Mouse (Mus musculus): Measurements from ENCODE around the gene Svs5. TPM values are rescaled to one million over a fixed set of nuclear protein-coding genes. Genes with fewer than 3 reads are reported as not detected.

Svs5 gene
- total and polyA plus RNA-seq, 2 experiments from 2014 or later, result not detected

DNA sequence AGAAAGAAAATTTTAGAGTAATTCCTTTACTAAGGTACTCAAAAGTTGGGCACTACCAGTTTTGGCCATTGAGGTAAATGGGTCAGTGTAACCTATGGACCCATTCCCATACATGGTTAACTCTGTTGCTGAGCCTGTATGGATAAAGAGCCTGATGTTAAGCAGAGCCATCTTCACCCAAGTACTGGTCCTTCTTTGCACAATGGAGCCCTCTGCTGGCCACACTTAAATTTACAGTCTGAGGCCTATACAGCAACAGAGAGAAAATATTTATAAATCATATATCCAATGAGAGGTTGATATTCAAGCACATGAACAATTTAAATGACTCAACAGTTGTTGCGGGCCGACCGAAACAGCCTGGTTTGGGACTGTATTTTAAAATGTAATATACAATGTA, 16.4 kb downstream of the Svs5 start:
- Histone ChIP-seq H3K36me3 (ENCODE audit: insufficient read depth) (no peaks in the 10 kb centered on the region), H3K9ac (no peak overlapping the region), H3K27me3 (ENCODE audit: insufficient read depth, low read length) (no peaks in the 10 kb centered on the region), H3K27ac (ENCODE audit: low read depth, low read length) (no peak overlapping the region), H3K4me1 (ENCODE audit: insufficient read depth) (no peaks in the 10 kb centered on the region), H3K9me3 (ENCODE audit: low read length) (no peaks in the 10 kb centered on the region), H3K4me3 (ENCODE audit: low read depth, low read length) (no peak overlapping the region), H3K4me2 (ENCODE audit: low read depth) (no peak overlapping the region)
- 96% methylated on average over 3 of the region's 3 CpGs for WGBS
- ATAC-seq (no peak), DNase-seq (no peak)
- peak; percentile 50 for TF ChIP-seq CTCF (IDR thresholded peaks at IDR 0.05; ENCODE audit: low read depth)

DNA sequence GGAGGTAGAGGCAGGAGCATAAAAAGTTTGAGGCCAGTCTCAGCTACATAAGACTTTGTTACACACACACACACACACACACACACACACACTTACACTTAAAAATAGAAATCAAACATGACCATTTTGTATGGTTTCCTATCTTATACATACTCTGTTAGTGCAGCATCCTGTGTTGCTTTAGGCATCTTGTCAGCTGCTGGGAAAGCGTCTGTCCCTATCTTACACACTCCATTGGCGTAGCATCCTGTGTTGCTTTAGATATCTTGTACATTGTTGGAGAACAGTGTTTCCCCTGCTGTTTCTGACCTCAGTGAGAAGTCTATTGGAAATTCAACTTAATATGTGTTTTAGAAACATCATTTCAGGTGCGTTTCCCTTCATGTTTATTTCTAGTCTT, 20.2 kb downstream of the Svs5 start:
- ATAC-seq (no peak), DNase-seq (no peak)
- H3K4me2 ChIP-seq (ENCODE audit: low read depth), result no peak overlapping the region
- no peaks in the 10 kb centered on the region for H3K36me3 ChIP-seq (ENCODE audit: insufficient read depth)
- no peak overlapping the region for H3K4me3 ChIP-seq (ENCODE audit: low read depth, low read length)
- WGBS, result 84% methylated on average over 3 of the region's 3 CpGs
- H3K9me3 ChIP-seq (ENCODE audit: low read length), result no peaks in the 10 kb centered on the region
- H3K9ac ChIP-seq, result no peak overlapping the region
- no peak for TF ChIP-seq CTCF (IDR thresholded peaks at IDR 0.05; ENCODE audit: low read depth)
- H3K27ac ChIP-seq (ENCODE audit: low read depth, low read length), result no peak overlapping the region
- H3K4me1 ChIP-seq (ENCODE audit: insufficient read depth), result no peaks in the 10 kb centered on the region
- no peaks in the 10 kb centered on the region for H3K27me3 ChIP-seq (ENCODE audit: insufficient read depth, low read length)

DNA sequence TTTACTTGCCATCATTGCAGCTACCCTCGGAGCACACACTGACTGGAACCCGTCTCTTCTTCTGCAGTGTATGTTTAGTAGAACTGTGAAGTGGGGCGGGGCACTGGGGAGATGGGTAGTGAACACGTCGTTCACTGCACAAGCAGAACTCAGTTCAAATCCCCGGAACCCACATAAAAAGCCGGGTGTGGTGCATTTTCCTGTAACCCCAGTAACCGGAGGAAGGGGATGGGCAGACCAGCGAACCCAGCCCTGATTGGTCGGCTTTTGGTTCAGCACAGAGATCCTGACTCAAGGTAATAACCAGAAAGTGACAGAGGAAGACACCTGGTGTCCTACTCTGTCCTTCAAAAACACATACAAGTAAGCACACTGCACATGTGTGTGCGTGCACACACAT, 20.8 kb downstream of the Svs5 start:
- Histone ChIP-seq H3K4me2 (ENCODE audit: low read depth) (no peak overlapping the region), H3K36me3 (ENCODE audit: insufficient read depth) (no peaks in the 10 kb centered on the region), H3K27ac (ENCODE audit: low read depth, low read length) (no peak overlapping the region), H3K9ac (no peak overlapping the region), H3K27me3 (ENCODE audit: insufficient read depth, low read length) (no peaks in the 10 kb centered on the region), H3K4me3 (ENCODE audit: low read depth, low read length) (no peak overlapping the region), H3K9me3 (ENCODE audit: low read length) (no peaks in the 10 kb centered on the region), H3K4me1 (ENCODE audit: insufficient read depth) (no peaks in the 10 kb centered on the region)
- no peak for ATAC-seq
- no peak for DNase-seq
- no peak for TF ChIP-seq CTCF (IDR thresholded peaks at IDR 0.05; ENCODE audit: low read depth)
- 89% methylated on average over 11 of the region's 11 CpGs for WGBS

DNA sequence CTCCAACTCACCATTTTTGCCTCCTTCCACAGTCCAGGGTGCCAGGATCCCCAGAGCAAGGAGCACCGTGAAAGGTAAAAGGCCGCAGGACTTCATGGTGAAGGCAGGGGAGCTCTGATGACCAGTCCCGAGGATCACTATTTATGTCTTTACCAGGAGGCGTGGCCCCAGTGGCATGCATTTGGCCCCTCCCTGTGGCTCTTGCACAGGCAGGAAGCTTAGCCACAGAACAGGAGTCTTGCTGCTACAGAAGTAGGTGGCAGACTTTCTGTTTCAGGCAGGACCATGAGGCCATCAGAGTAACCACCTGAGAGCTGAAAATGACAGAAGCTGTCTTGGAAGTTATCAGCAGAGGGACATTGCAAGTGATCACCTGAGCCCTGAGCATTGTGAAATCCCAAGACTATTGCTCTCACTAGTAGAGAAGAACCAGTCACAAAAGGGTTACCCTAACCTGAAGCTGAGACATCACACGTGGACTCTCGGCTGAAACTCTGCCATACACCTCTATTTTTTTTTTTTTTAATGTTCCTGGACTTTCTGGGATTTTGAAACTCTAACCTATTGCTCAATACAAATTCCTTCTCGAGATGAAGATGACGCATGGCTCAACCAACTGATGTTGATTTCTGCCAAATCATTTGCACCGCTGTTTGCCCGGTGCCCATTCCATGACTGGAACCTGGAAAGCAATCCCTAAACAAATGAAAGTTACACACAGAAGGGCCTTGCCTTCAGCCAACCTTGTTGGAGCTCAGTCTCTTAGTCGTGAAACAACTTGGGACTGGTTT, 23.8 kb downstream of the Svs5 start:
- no peaks in the 10 kb centered on the region for H3K9me3 ChIP-seq (ENCODE audit: low read length)
- H3K9ac ChIP-seq, result no peak overlapping the region
- TF ChIP-seq CTCF (IDR thresholded peaks at IDR 0.05; ENCODE audit: low read depth), result no peak
- ATAC-seq, result no peak
- H3K27me3 ChIP-seq (ENCODE audit: insufficient read depth, low read length), result no peaks in the 10 kb centered on the region; the same call in 1 of the 2 replicates
- H3K36me3 ChIP-seq (ENCODE audit: insufficient read depth), result no peaks in the 10 kb centered on the region
- no peaks in the 10 kb centered on the region for H3K4me1 ChIP-seq (ENCODE audit: insufficient read depth)
- DNase-seq, result no peak
- H3K27ac ChIP-seq (ENCODE audit: low read depth, low read length), result no peak overlapping the region
- H3K4me3 ChIP-seq (ENCODE audit: low read depth, low read length), result no peak overlapping the region
- no peak overlapping the region for H3K4me2 ChIP-seq (ENCODE audit: low read depth)
- 81% methylated on average over 11 of the region's 11 CpGs for WGBS

GRCm38 (mm10) chr2:164358373-164358772, 25.8 kb downstream of the Svs5 start:
- Histone ChIP-seq H3K9me3 (ENCODE audit: low read length) (no peaks in the 10 kb centered on the region), H3K36me3 (ENCODE audit: insufficient read depth) (no peaks in the 10 kb centered on the region), H3K4me1 (ENCODE audit: insufficient read depth) (no peaks in the 10 kb centered on the region), H3K9ac (no peak overlapping the region), H3K27ac (ENCODE audit: low read depth, low read length) (no peak overlapping the region), H3K4me3 (ENCODE audit: low read depth, low read length) (no peak overlapping the region), H3K27me3 (ENCODE audit: insufficient read depth, low read length) (no peaks in the 10 kb centered on the region; the same call in 1 of the 2 replicates), H3K4me2 (ENCODE audit: low read depth) (no peak overlapping the region)
- TF ChIP-seq CTCF (IDR thresholded peaks at IDR 0.05; ENCODE audit: low read depth), result peak; percentile 34
- ATAC-seq, result no peak
- WGBS, result 77% methylated on average over 3 of the region's 3 CpGs
- DNase-seq, result no peak

GRCm38 (mm10) chr2:164359031-164359430, 26.5 kb downstream of the Svs5 start:
- ATAC-seq, result no peak
- TF ChIP-seq CTCF (IDR thresholded peaks at IDR 0.05; ENCODE audit: low read depth), result no peak
- H3K27me3 ChIP-seq (ENCODE audit: insufficient read depth, low read length), result no peaks in the 10 kb centered on the region; the same call in 1 of the 2 replicates
- H3K4me3 ChIP-seq (ENCODE audit: low read depth, low read length), result no peak overlapping the region
- no peak overlapping the region for H3K4me2 ChIP-seq (ENCODE audit: low read depth)
- no peak overlapping the region for H3K9ac ChIP-seq
- DNase-seq, result no peak
- no peak overlapping the region for H3K27ac ChIP-seq (ENCODE audit: low read depth, low read length)
- H3K36me3 ChIP-seq (ENCODE audit: insufficient read depth), result no peaks in the 10 kb centered on the region
- H3K4me1 ChIP-seq (ENCODE audit: insufficient read depth), result no peaks in the 10 kb centered on the region
- no peaks in the 10 kb centered on the region for H3K9me3 ChIP-seq (ENCODE audit: low read length)
- WGBS, result 82% methylated on average over 5 of the region's 5 CpGs

- ATAC-seq (no peak), DNase-seq (no peak)
- Histone ChIP-seq H3K4me2 (ENCODE audit: low read depth) (no peak overlapping the region), H3K27ac (ENCODE audit: low read depth, low read length) (no peak overlapping the region), H3K4me3 (ENCODE audit: low read depth, low read length) (no peak overlapping the region), H3K36me3 (ENCODE audit: insufficient read depth) (no peaks in the 10 kb centered on the region), H3K4me1 (ENCODE audit: insufficient read depth) (no peaks in the 10 kb centered on the region), H3K9me3 (ENCODE audit: low read length) (no peaks in the 10 kb centered on the region), H3K9ac (no peak overlapping the region), H3K27me3 (ENCODE audit: insufficient read depth, low read length) (no peaks in the 10 kb centered on the region; the same call in 1 of the 2 replicates)
- WGBS, result 78% methylated on average over 5 of the region's 5 CpGs
- TF ChIP-seq CTCF (IDR thresholded peaks at IDR 0.05; ENCODE audit: low read depth), result no peak
These were observed 27.1 kb downstream of the Svs5 start for GRCm38 (mm10) chr2:164359668-164360067.
